Mouse (Mus musculus) gastrocnemius, postnatal 14 days (tissue): ENCODE measurements around the gene Ctdnep1. TPM values are rescaled to one million over a fixed set of nuclear protein-coding genes. Genes with fewer than 3 reads are reported as not detected.

ENCODE experiments used
- microRNA-seq, 2 experiments: library from miRNA; unstranded; fragments of <30 nt; microRNA quantifications; one replicate each; pipeline ENCODE4 v1.2.0; 2021
- total RNA-seq, 2 experiments: library from RNA; stranded (reverse); gene quantifications; 2 replicates each; pipeline ENCODE4 v1.2.3; 2021

The Ctdnep1 gene
- total RNA-seq, 2 experiments from 2014 or later: 185 to 209 TPM

Small RNA genes lying within 50 kb of the gene (microRNA-seq; reads per million reads assigned to microRNA genes)
- 0 to 0.50 reads per million in 2 experiments for gene Gm44349
- 1,205 to 1,307 reads per million in 2 experiments for gene Mir324

Other genes starting within 250 kb of the Ctdnep1 start
- gene Polr2a, start 222.5 kb upstream of the Ctdnep1 start, total RNA-seq: 10 to 100 TPM; 36.4 to 39.1 TPM
- not detected for gene Slc35g3, start 219.2 kb upstream of the Ctdnep1 start, total RNA-seq
- gene Zbtb4, start 215.2 kb upstream of the Ctdnep1 start, total RNA-seq: 10 to 100 TPM; 18.2 to 21.3 TPM
- gene Chrnb1, start 185.2 kb upstream of the Ctdnep1 start, total RNA-seq: 10 to 100 TPM; 75.5 to 80.7 TPM
- 1 to 10 TPM; 6.6 to 8.0 TPM for gene Fgf11, start 179.3 kb upstream of the Ctdnep1 start, total RNA-seq
- under 1 TPM; 0.16 to 0.27 TPM for gene Tmem102, start 175.5 kb upstream of the Ctdnep1 start, total RNA-seq
- not detected for gene Gm39566, start 165.9 kb upstream of the Ctdnep1 start, total RNA-seq
- not detected for gene Spem2, start 162.7 kb upstream of the Ctdnep1 start, total RNA-seq
- gene Spem1, start 159.0 kb upstream of the Ctdnep1 start, total RNA-seq: not detected
- gene Nlgn2, start 143.4 kb upstream of the Ctdnep1 start, total RNA-seq: 1 to 10 TPM; 6.8 to 7.4 TPM
- 100 to 1,000 TPM; 104 to 108 TPM for gene Tmem256, start 142.6 kb upstream of the Ctdnep1 start, total RNA-seq
- 10 to 100 TPM; 16.5 to 22.4 TPM for gene Plscr3, start 134.8 kb upstream of the Ctdnep1 start, total RNA-seq
- gene Tnk1, start 122.4 kb upstream of the Ctdnep1 start, total RNA-seq: under 1 TPM in 1 of 2 experiments, not detected in 1; 0.10 TPM
- not detected for gene Tmem95, start 103.1 kb upstream of the Ctdnep1 start, total RNA-seq
- gene Kctd11, start 99.8 kb upstream of the Ctdnep1 start, total RNA-seq: 1 to 10 TPM; 2.0 TPM
- under 1 TPM; 0.33 to 0.55 TPM for gene Acap1, start 85.6 kb upstream of the Ctdnep1 start, total RNA-seq
- under 1 TPM; 0.62 to 0.84 TPM for gene 2810408A11Rik, start 80.2 kb upstream of the Ctdnep1 start, total RNA-seq
- 10 to 100 TPM; 27.2 to 29.1 TPM for gene Neurl4, start 80.1 kb upstream of the Ctdnep1 start, total RNA-seq
- gene Gps2, start 67.3 kb upstream of the Ctdnep1 start, total RNA-seq: 10 to 100 TPM; 21.8 to 24.2 TPM
- 100 to 1,000 TPM; 567 to 637 TPM for gene Eif5a, start 59.2 kb upstream of the Ctdnep1 start, total RNA-seq
- 1 to 10 TPM; 2.1 to 4.3 TPM for gene Ybx2, start 45.4 kb upstream of the Ctdnep1 start, total RNA-seq
- gene Slc2a4, start 33.0 kb upstream of the Ctdnep1 start, total RNA-seq: 100 to 1,000 TPM; 158 to 236 TPM
- gene Cldn7, start 16.4 kb upstream of the Ctdnep1 start, total RNA-seq: under 1 TPM in 1 of 2 experiments, not detected in 1; 0.72 TPM
- 10 to 100 TPM; 43.0 to 52.9 TPM for gene Elp5, start 1.4 kb downstream of the Ctdnep1 start, total RNA-seq
- gene Gabarap, start 10.0 kb downstream of the Ctdnep1 start, total RNA-seq: 100 to 1,000 TPM; 170 to 180 TPM
- gene Phf23, start 14.6 kb downstream of the Ctdnep1 start, total RNA-seq: 10 to 100 TPM; 20.4 to 20.7 TPM
- gene Dvl2, start 19.4 kb downstream of the Ctdnep1 start, total RNA-seq: 1 to 10 TPM; 5.1 to 7.8 TPM
- 100 to 1,000 TPM; 266 to 408 TPM for gene Acadvl, start 34.3 kb downstream of the Ctdnep1 start, total RNA-seq
- gene Dlg4, start 35.8 kb downstream of the Ctdnep1 start, total RNA-seq: 1 to 10 TPM; 8.7 to 9.2 TPM
- gene Asgr1, start 72.9 kb downstream of the Ctdnep1 start, total RNA-seq: not detected
- gene Asgr2, start 111.5 kb downstream of the Ctdnep1 start, total RNA-seq: not detected
- 1 to 10 TPM; 1.9 to 3.1 TPM for gene Mgl2, start 149.2 kb downstream of the Ctdnep1 start, total RNA-seq
- 1 to 10 TPM; 1.8 to 3.1 TPM for gene Clec10a, start 175.0 kb downstream of the Ctdnep1 start, total RNA-seq
- gene Slc16a11, start 231.6 kb downstream of the Ctdnep1 start, total RNA-seq: under 1 TPM in 1 of 2 experiments, not detected in 1; 0.22 TPM
- 1 to 10 TPM in 1 of 2 experiments, under 1 TPM in 1; 0.53 to 1.5 TPM for gene Slc16a13, start 239.9 kb downstream of the Ctdnep1 start, total RNA-seq
- gene Bcl6b, start 248.6 kb downstream of the Ctdnep1 start, total RNA-seq: 10 to 100 TPM; 12.4 to 13.7 TPM